Mouse (Mus musculus) ovary, postnatal 14 days (tissue): Measurements from ENCODE around the gene Rdm1.
A peak's percentile ranks its signal among the peaks of the same experiment; 100 is the strongest.

Source experiments
- DNase-seq: peaks from one replicate; pipeline ENCODE4 v3.0.0; 2022; ENCODE audit warnings: low spot score

Rdm1 gene

DNA sequence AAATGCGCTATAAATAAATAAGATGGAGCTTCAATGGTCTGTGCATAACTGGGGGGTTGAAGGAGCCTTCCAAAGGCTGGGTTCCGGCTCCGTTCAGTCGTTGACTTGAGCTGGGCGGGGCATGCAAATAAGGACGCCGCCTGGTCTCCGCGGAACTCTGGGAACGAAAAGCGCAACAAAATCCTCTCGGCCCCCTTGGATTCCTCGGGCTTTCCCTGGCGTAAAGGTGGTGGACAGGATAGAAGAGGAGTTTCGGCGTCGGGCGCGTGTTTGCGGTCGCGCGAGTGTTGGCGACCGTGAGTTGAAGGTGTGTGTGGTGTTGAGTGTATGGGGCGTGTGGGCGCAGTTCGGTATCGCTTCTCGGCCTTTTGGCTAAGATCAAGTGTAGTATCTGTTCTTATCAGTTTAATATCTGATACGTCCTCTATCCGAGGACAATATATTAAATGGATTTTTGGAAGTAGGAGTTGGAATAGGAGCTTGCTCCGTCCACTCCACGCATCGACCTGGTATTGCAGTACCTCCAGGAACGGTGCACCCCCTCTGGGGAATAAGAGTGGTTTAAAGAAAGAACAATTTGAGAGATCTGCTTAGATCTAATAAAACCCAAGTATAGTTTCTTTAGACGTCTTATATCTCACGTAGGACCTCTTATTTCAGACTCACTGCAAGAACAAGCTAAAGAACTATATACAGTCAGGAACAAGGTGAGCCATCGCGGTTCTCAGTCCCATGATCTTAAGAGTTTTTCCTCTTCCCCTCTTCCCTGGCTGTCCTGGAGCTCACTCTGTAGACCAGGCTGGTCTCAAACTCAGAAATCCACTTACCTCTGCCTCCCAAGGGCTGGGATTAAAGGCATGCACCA is 31.1 kb downstream of the Rdm1 start:
- DNase-seq = peak; percentile 72

GRCm38 (mm10) chr11:101658751-101659558 is 32.0 kb downstream of the Rdm1 start:
- peak; percentile 58 for DNase-seq

GRCm38 (mm10) chr11:101661191-101661590 is 34.2 kb downstream of the Rdm1 start:
- no peak for DNase-seq

- no peak for DNase-seq
Measured at GRCm38 (mm10) chr11:101661786-101662185, 34.8 kb downstream of the Rdm1 start.

DNA sequence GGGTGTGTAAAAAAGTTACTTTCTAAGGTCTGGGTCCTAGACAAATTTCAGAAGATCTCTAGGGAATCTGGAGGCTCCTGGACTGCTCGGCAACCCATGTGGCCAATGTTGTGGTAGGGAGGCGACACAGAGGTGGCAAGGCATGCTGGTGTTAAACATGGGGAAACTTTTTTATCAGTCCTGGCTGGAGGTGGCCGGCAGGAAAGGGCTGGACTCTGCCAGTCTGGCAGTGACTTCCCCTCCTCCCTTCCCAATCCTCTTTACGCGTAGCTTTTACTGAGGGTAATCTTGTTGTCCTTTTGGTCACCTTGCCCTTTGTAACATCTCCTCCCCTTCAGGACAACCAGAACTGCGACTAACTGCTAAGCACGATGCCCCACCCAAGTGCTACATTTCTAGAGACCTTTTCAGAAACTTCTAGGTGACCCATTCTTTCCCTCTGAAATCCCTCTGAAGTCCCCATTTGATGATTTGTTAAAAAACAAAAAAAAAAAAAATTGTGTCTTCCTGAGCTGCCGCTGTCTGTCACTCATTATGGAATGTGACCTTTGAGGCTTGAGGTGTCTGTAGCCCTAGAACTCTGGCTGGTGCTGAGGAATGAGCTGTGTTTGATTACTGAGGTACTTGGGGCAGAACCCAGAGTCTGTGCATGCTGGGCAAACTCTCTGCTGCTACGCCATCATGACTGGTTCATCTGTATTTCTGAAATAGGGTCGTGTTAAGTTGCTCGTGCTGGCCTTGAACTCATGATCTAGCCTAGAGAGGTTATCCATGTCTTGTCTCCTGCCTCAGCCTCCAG is 36.4 kb downstream of the Rdm1 start:
- no peak for DNase-seq

- DNase-seq = peak; percentile 97
Measured at GRCm38 (mm10) chr11:101664825-101665635, 38.0 kb downstream of the Rdm1 start, which contains the start of gene Arl4d. Arl4d (plus strand) TSS chr11:101665541.

- no peak for DNase-seq
Measured at GRCm38 (mm10) chr11:101665636-101665992, 38.6 kb downstream of the Rdm1 start.

DNA sequence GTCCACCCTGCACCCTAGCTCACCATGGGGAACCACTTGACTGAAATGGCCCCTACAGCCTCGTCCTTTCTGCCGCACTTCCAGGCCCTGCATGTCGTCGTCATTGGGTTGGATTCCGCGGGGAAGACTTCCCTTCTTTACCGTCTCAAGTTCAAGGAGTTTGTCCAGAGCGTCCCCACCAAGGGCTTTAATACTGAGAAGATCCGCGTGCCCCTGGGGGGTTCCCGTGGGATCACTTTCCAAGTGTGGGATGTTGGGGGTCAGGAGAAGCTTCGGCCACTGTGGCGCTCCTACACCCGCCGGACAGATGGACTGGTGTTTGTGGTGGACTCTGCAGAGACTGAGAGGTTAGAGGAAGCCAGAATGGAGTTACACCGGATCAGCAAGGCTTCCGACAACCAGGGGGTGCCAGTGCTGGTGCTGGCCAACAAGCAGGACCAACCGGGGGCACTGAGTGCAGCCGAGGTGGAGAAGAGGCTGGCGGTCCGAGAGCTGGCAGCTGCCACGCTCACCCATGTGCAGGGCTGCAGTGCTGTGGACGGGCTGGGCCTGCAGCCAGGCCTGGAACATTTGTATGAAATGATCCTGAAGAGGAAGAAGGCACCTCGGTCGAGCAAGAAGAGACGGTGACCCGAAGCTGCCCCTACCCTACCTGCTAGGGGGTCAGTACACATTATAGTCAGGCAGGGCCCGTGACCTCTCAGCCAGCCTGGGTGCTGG is 39.8 kb downstream of the Rdm1 start:
- DNase-seq = no peak

- no peak for DNase-seq
Measured at GRCm38 (mm10) chr11:101667871-101668532, 41.0 kb downstream of the Rdm1 start.

DNA sequence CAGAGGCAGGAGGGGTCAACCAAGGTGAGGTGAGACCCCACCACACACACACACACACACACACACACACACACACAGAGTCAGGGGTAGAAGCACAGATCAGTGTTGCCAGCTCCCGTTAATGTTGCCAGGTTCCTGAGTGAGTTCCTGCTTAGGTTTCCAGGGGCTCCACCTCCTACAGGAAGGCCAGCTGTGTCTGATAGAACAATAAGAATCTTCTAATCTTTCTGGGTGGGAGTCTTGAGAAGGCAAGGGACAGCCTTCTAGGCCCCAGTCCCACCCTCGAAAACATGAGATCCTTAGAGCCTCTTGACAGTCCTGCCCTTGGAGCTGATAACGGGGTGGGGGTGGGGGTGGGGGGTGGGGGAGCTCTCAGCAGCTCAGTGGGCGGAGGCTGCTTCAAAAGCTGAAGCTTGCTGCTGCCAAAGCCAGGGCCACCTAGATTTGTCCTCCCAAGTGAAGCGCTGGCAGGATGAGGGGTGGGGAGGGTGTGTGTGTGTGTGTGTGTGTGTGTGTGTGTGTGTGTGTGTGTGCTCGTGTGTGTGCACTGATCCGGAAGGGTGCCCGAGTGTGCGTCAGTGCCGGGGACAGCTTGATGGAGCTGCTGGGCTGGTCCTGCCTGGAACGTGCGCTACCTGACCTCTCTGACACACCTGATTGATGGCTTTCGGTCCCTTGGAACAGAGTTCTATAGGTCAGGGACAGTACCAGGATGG is 41.7 kb downstream of the Rdm1 start:
- DNase-seq = no peak

DNA sequence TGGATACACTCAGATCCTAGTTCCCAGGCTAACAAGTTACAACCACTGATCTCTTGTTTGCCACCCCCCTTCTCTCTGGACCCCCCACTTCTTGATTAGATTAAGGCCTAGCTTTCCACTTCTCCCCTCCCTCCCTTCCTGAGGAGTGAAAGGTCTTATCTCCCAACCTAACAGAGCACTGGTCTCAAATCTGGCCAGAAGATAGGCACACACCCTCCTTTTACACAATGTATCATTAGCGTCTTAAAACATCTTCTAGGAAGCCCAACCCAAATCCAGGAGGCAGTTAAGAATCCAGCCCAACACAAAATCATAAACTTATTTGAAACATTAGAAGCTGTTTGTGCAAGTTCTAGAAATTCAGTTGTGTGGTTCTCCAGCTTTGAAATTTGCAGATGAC is 43.3 kb downstream of the Rdm1 start:
- no peak for DNase-seq

- no peak for DNase-seq
Measured at GRCm38 (mm10) chr11:101671255-101671654, 44.3 kb downstream of the Rdm1 start.

GRCm38 (mm10) chr11:101673010-101673642 is 46.1 kb downstream of the Rdm1 start:
- no peak for DNase-seq

DNA sequence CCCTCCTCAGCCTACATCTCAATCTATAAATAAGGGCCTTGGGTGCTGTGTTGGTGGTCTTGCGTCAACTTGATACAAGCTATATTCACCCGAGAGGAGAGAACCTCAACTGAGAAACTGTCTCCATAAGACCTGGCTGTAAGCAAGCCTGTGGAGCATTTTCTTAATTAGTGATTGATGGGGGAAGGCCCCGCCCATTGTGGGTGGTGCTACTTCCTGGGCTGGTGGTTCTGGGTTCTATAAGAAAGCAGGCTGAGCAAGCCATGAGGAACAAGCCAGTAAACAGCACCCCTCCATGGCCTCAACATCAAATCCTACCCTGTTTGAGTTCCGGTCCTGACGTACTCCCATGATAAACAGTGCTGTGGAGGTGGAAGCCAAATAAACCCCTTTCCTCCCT is 47.1 kb downstream of the Rdm1 start:
- no peak for DNase-seq

GRCm38 (mm10) chr11:101675349-101675748 is 48.4 kb downstream of the Rdm1 start:
- no peak for DNase-seq

DNA sequence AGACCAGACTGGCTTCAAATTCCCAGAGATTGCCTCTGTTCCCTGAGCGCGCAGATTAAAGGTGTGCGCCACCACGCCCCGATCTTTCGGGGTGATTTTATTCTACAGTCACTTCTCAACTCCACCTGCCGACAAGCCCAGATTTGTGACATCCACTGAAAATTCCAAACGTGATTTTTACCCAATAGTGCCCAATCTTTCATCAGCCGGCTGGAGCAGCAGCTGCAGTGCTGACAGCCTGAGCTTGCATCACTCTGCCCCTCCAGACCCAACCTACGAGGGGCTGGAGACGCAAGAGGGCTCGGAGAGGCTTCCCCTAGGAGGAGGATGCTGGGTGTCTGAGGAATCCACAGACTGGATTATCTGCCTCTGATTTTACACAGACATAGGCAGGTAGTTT is 50.7 kb downstream of the Rdm1 start:
- no peak for DNase-seq

DNA sequence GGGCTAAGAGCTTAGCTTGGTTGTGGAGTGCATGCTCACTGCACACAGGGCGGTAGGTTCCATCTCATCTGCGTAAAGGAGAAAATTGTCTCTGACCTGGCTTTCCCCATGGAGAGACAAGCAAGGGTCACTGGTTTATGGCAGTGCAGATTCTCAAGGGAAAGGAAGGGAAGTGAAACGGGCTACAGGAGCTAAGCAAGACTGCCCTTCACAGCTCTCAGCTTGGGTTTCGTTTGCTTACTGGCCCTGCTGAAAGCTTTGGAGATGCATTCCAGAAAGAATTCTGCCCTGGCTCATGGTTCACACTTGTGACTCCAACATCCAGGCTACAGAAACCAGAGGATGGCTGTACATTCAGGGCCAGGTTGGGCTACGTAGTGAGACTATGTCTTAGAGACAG is 51.8 kb downstream of the Rdm1 start:
- DNase-seq = no peak

DNA sequence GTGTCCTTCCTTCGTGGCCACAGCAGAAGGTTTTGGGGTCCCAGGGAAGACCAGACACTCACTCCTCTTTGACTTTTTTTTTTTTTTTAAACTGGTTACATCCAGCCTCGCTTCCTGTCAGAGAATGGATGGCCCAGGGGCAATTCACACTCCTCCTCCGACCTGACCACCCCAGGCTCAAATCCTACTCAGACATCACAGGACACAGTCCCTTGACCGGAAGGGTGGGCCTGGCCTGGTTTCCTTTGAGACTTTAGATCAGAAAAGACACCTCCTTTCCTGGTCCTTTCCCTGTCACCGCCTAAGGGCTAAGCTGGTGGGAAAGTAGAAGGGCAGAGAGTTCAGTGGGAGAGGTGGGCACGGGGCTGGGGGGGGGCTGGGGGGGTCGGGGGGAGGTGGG is 52.9 kb downstream of the Rdm1 start:
- DNase-seq = no peak
